Mouse (Mus musculus) erythroblast, embryonic 14.5 days (primary cell): ENCODE results near the gene Olfr150. TPM values are rescaled to one million over a fixed set of nuclear protein-coding genes. Genes with fewer than 3 reads are reported as not detected.
"Not testable (repeated sequence)": the region's sequence is repeated elsewhere in the genome, so short reads cannot be mapped to it uniquely, and the experiment has no call there.

Source experiments
- H3K27me3 ChIP-seq: 2 replicates; pipeline ENCODE4 v1.6.1; 2012; ENCODE audit warnings: inconsistent platforms; ENCODE audit not compliant: control insufficient read depth
- H3K36me3 ChIP-seq: 2 replicates; pipeline ENCODE4 v1.6.1; 2012; ENCODE audit warnings: mild to moderate bottlenecking, inconsistent platforms; ENCODE audit not compliant: control insufficient read depth
- H3K4me1 ChIP-seq: 2 replicates; pipeline ENCODE4 v1.6.1; 2012; ENCODE audit warnings: inconsistent platforms; ENCODE audit not compliant: control insufficient read depth
- H3K4me3 ChIP-seq: replicated peaks from 2 replicates; pipeline ENCODE3; 2012; ENCODE audit warnings: moderate library complexity, mild to moderate bottlenecking, inconsistent platforms
- H3K9me3 ChIP-seq: 2 replicates; pipeline ENCODE4 v1.6.1; 2012; ENCODE audit warnings: low read length, inconsistent platforms, mixed read lengths; ENCODE audit not compliant: control insufficient read depth
- GATA1 ChIP-seq: IDR thresholded peaks from 2 replicates; pipeline ENCODE4 v1.6.1; 2012; ENCODE audit warnings: low read length, inconsistent platforms, mixed read lengths
- TAL1 ChIP-seq: IDR thresholded peaks from 3 replicates; pipeline ENCODE4 v1.6.1; 2012; ENCODE audit warnings: low read length, inconsistent platforms, mixed read lengths
- polyA plus RNA-seq: library from polyadenylated mRNA; stranded (reverse); fragments of >175 nt; gene quantifications from 2 replicates; pipeline ENCODE4 v1.2.3, GENCODE M21; 2012

Olfr150 gene
- polyA plus RNA-seq = not detected in 2 replicates

- no peak for TF ChIP-seq TAL1
- TF ChIP-seq GATA1 = no peak
- Histone ChIP-seq H3K4me1 (no peaks in the 10 kb centered on the region), H3K36me3 (no peaks in the 10 kb centered on the region), H3K4me3 (no peak within 1 kb of the TSS), H3K27me3 (no peaks in the 10 kb centered on the region), H3K9me3 (no peaks in the 10 kb centered on the region)
These were observed at the start of gene Olfr150 for GRCm38 (mm10) chr9:39730678-39731077. Olfr150 (plus strand) TSS chr9:39730978.

- not testable (repeated sequence) for H3K36me3 ChIP-seq, H3K4me3 ChIP-seq, H3K4me1 ChIP-seq, H3K27me3 ChIP-seq, H3K9me3 ChIP-seq
These were observed 29.7 kb upstream of the Olfr150 start for GRCm38 (mm10) chr9:39701123-39701522.

GRCm38 (mm10) chr9:39707017-39707416 lies 23.8 kb upstream of the Olfr150 start, which contains the start of gene Olfr149:
Olfr149 (minus strand) TSS chr9:39707117.
- Histone ChIP-seq H3K4me3 (no peak within 1 kb of the TSS), H3K36me3 (no peaks in the 10 kb centered on the region), H3K4me1 (no peaks in the 10 kb centered on the region), H3K27me3 (no peaks in the 10 kb centered on the region), H3K9me3 (peaks cover 4% of the 10 kb centered on the region)
- TF ChIP-seq GATA1 = no peak
- TF ChIP-seq TAL1 = no peak

DNA sequence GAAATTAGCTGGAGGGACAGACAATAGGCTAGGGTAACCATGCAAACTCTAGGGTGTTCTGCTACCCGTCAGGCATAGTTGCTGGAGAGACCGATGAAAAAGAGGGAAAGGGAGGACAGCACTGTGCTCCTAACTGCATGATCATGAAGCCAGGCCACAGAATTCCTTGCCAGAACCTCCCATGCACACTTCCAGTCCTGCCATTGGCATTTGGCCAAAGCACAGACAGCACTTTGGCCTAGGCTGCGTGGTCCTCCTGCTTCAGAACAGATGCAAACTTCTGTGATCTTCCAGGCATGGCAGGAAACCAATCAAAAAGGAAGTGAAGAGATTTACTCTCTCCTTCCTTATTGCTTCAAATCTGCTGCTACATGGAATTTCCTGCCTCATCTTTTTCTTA lies 21.8 kb upstream of the Olfr150 start:
- Histone ChIP-seq H3K9me3 (no peaks in the 10 kb centered on the region), H3K27me3 (no peaks in the 10 kb centered on the region), H3K4me1 (no peaks in the 10 kb centered on the region), H3K36me3 (no peaks in the 10 kb centered on the region), H3K4me3 (no peak overlapping the region)
- no peak for TF ChIP-seq GATA1
- TF ChIP-seq TAL1 = no peak

GRCm38 (mm10) chr9:39711053-39711452 lies 19.7 kb upstream of the Olfr150 start, which contains the start of gene Olfr965:
Olfr965 (plus strand) TSS chr9:39711353.
- H3K4me1 ChIP-seq = no peaks in the 10 kb centered on the region
- H3K4me3 ChIP-seq = no peak within 1 kb of the TSS
- H3K27me3 ChIP-seq = no peaks in the 10 kb centered on the region
- no peak for TF ChIP-seq TAL1
- TF ChIP-seq GATA1 = no peak
- no peaks in the 10 kb centered on the region for H3K9me3 ChIP-seq
- no peaks in the 10 kb centered on the region for H3K36me3 ChIP-seq

DNA sequence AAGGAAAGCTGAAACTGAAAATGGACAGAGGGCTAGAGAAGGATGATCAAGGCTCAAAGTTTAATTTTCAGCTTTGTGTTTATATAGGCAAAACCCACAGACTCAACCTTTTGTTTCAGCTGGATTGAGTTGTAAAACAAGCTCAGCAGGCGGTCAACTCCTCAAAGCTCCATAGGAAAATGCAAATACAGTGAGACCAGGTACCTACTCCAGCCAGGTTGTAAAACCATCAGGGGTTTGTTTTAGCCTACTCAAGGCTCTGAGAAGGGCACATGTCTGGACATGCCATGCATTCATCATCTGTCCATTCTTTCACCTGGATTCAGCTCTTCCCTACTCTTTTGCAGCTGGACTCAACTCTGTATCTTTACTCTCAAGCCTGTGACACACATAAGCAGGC lies 10.0 kb downstream of the Olfr150 start:
- no peak for TF ChIP-seq GATA1
- no peak for TF ChIP-seq TAL1
- no peaks in the 10 kb centered on the region for H3K36me3 ChIP-seq
- no peak overlapping the region for H3K4me3 ChIP-seq
- H3K4me1 ChIP-seq = no peaks in the 10 kb centered on the region
- no peaks in the 10 kb centered on the region for H3K27me3 ChIP-seq
- peaks cover 4% of the 10 kb centered on the region; the same call in 1 of the 2 replicates for H3K9me3 ChIP-seq

DNA sequence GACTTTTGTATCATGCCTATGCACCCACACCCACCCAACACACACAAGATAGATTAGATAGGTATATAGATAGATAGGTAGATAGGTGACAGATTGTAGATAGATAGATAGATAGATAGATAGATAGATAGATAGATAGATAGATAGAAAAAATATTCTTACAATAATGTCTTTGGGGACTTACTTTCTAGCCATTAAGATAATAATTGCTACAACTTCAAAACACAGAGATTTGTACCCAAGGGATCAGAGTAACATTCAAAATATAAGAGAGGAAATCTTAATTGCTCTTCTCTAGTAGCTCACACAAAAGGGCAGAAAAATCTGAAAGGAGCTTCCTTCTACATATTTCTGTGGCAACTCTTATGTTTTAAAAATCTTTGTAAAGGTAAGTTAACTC lies 15.2 kb downstream of the Olfr150 start, which contains the start of gene Olfr967:
TSS of gene Olfr967 (plus strand) at position 301 of the 400 bp plus-strand sequence.
- no peaks in the 10 kb centered on the region for H3K4me1 ChIP-seq
- H3K9me3 ChIP-seq = no peaks in the 10 kb centered on the region
- TF ChIP-seq GATA1 (no peak), TAL1 (no peak)
- no peak within 1 kb of the TSS for H3K4me3 ChIP-seq
- no peaks in the 10 kb centered on the region for H3K36me3 ChIP-seq
- no peaks in the 10 kb centered on the region for H3K27me3 ChIP-seq

GRCm38 (mm10) chr9:39746428-39746827 lies 15.7 kb downstream of the Olfr150 start:
- TF ChIP-seq GATA1 (no peak), TAL1 (no peak)
- no peaks in the 10 kb centered on the region for H3K27me3 ChIP-seq
- H3K36me3 ChIP-seq = no peaks in the 10 kb centered on the region
- no peaks in the 10 kb centered on the region for H3K4me1 ChIP-seq
- H3K4me3 ChIP-seq = no peak overlapping the region
- no peaks in the 10 kb centered on the region for H3K9me3 ChIP-seq

DNA sequence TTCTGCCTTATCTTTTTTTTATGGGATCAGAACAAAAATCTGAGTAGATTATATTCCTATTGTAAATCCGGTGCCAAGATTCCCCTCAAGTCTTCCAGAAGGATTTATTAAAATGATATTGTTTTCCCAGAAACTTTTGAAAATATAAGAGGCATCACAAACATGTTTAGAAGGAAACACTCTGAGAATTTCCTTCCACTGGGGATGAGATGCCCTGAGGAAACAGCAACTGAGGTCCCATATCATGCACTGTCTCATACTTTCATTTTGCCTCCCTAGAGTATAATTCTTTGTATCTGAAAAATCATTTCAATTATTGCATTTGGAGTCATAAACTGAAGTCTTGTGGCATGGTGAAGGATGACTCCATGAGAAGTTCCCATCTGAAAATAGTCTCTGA lies 52.4 kb downstream of the Olfr150 start, which contains the start of gene Olfr968:
TSS of gene Olfr968 (minus strand) at position 101 of the 400 bp plus-strand sequence.
- no peaks in the 10 kb centered on the region for H3K36me3 ChIP-seq
- H3K4me3 ChIP-seq = no peak within 1 kb of the TSS
- H3K9me3 ChIP-seq = no peaks in the 10 kb centered on the region
- H3K27me3 ChIP-seq = no peaks in the 10 kb centered on the region
- TF ChIP-seq TAL1 (no peak), GATA1 (no peak)
- no peaks in the 10 kb centered on the region for H3K4me1 ChIP-seq

Other genes starting within 250 kb of the Olfr150 start
- gene Olfr44, start 237.0 kb upstream of the Olfr150 start, polyA plus RNA-seq = not detected in 2 replicates
- not detected in 2 replicates for gene Olfr957, start 215.2 kb upstream of the Olfr150 start, polyA plus RNA-seq
- gene Olfr958, start 176.9 kb upstream of the Olfr150 start, polyA plus RNA-seq = 0.01 TPM in 1 of 2 replicates, not detected in the other
- not detected in 2 replicates for gene Olfr959, start 155.4 kb upstream of the Olfr150 start, polyA plus RNA-seq
- not detected in 2 replicates for gene AW551984, start 126.6 kb upstream of the Olfr150 start, polyA plus RNA-seq
- not detected in 2 replicates for gene Olfr148, start 120.3 kb upstream of the Olfr150 start, polyA plus RNA-seq
- gene Olfr960, start 109.6 kb upstream of the Olfr150 start, polyA plus RNA-seq = not detected in 2 replicates
- not detected in 2 replicates for gene Olfr961, start 85.9 kb upstream of the Olfr150 start, polyA plus RNA-seq
- gene Olfr963, start 63.8 kb upstream of the Olfr150 start, polyA plus RNA-seq = not detected in 2 replicates
- not detected in 2 replicates for gene Olfr149, start 23.9 kb upstream of the Olfr150 start, polyA plus RNA-seq
- gene Olfr965, start 19.6 kb upstream of the Olfr150 start, polyA plus RNA-seq = not detected in 2 replicates
- not detected in 2 replicates for gene Olfr967, start 15.3 kb downstream of the Olfr150 start, polyA plus RNA-seq
- not detected in 2 replicates for gene Olfr968, start 52.3 kb downstream of the Olfr150 start, polyA plus RNA-seq
- gene Olfr969, start 60.0 kb downstream of the Olfr150 start, polyA plus RNA-seq = not detected in 2 replicates
- not detected in 2 replicates for gene Olfr970, start 77.9 kb downstream of the Olfr150 start, polyA plus RNA-seq
- not detected in 2 replicates for gene Olfr971, start 105.9 kb downstream of the Olfr150 start, polyA plus RNA-seq
- not detected in 2 replicates for gene Olfr972, start 135.4 kb downstream of the Olfr150 start, polyA plus RNA-seq
- not detected in 2 replicates for gene Olfr229, start 176.4 kb downstream of the Olfr150 start, polyA plus RNA-seq
- gene Olfr974, start 206.5 kb downstream of the Olfr150 start, polyA plus RNA-seq = 0.01 TPM in 1 of 2 replicates, not detected in the other
- gene Olfr975, start 221.1 kb downstream of the Olfr150 start, polyA plus RNA-seq = not detected in 2 replicates
- not detected in 2 replicates for gene Olfr976, start 230.2 kb downstream of the Olfr150 start, polyA plus RNA-seq